Mouse (Mus musculus): ENCODE measurements at regions not wholly inside any gene's neighbourhood (a gene's known extent, or its start where the extent isn't known, plus 50 kb on each side); places are given as distances from the start of the nearest gene placed in this dataset.

GRCm38 (mm10) chr19:54212169-54212568 lies 168.2 kb downstream of the Adra2a start:
- ATAC-seq (replicated peaks; ENCODE audit: low read depth, poor library complexity, severe bottlenecking), result no peak

GRCm38 (mm10) chr19:54244176-54244575 lies 200.2 kb downstream of the Adra2a start:
- no peak for ATAC-seq (replicated peaks; ENCODE audit: low read depth, poor library complexity, severe bottlenecking)

GRCm38 (mm10) chr19:54248256-54248936 lies 204.4 kb downstream of the Adra2a start:
- no peak for ATAC-seq (replicated peaks; ENCODE audit: low read depth, poor library complexity, severe bottlenecking)

GRCm38 (mm10) chr19:54252145-54252664 lies 208.3 kb downstream of the Adra2a start:
- no peak for ATAC-seq (replicated peaks; ENCODE audit: low read depth, poor library complexity, severe bottlenecking)

GRCm38 (mm10) chr19:54257889-54258288 lies 213.9 kb downstream of the Adra2a start:
- no peak for ATAC-seq (replicated peaks; ENCODE audit: low read depth, poor library complexity, severe bottlenecking)

- ATAC-seq (replicated peaks; ENCODE audit: low read depth, poor library complexity, severe bottlenecking), result no peak
Observed at GRCm38 (mm10) chr19:54259175-54259574, 215.2 kb downstream of the Adra2a start.

- ATAC-seq (replicated peaks; ENCODE audit: low read depth, poor library complexity, severe bottlenecking), result no peak
Observed at GRCm38 (mm10) chr19:54277368-54277767, 233.4 kb downstream of the Adra2a start.

- ATAC-seq (replicated peaks; ENCODE audit: low read depth, poor library complexity, severe bottlenecking), result no peak
Observed at GRCm38 (mm10) chr19:54285481-54285880, 241.5 kb downstream of the Adra2a start.

GRCm38 (mm10) chr19:54297663-54298388 lies 253.9 kb downstream of the Adra2a start:
- ATAC-seq (replicated peaks; ENCODE audit: low read depth, poor library complexity, severe bottlenecking), result no peak

GRCm38 (mm10) chr19:54311289-54311688 lies 267.3 kb downstream of the Adra2a start:
- ATAC-seq (replicated peaks; ENCODE audit: low read depth, poor library complexity, severe bottlenecking), result no peak

GRCm38 (mm10) chr19:54311723-54312122 lies 267.8 kb downstream of the Adra2a start:
- no peak for ATAC-seq (replicated peaks; ENCODE audit: low read depth, poor library complexity, severe bottlenecking)

- no peak for ATAC-seq (replicated peaks; ENCODE audit: low read depth, poor library complexity, severe bottlenecking)
Observed at GRCm38 (mm10) chr19:54323276-54323675, 279.3 kb downstream of the Adra2a start.

GRCm38 (mm10) chr19:54324991-54325390 lies 281.0 kb downstream of the Adra2a start:
- ATAC-seq (replicated peaks; ENCODE audit: low read depth, poor library complexity, severe bottlenecking), result no peak

GRCm38 (mm10) chr19:54332140-54332539 lies 288.2 kb downstream of the Adra2a start:
- no peak for ATAC-seq (replicated peaks; ENCODE audit: low read depth, poor library complexity, severe bottlenecking)

GRCm38 (mm10) chr19:54340778-54341291 lies 296.9 kb downstream of the Adra2a start:
- ATAC-seq (replicated peaks; ENCODE audit: low read depth, poor library complexity, severe bottlenecking), result no peak

- no peak for ATAC-seq (replicated peaks; ENCODE audit: low read depth, poor library complexity, severe bottlenecking)
Observed at GRCm38 (mm10) chr19:54359731-54360130, 315.8 kb downstream of the Adra2a start.

- ATAC-seq (replicated peaks; ENCODE audit: low read depth, poor library complexity, severe bottlenecking), result no peak
Observed at GRCm38 (mm10) chr19:54360660-54361059, 316.7 kb downstream of the Adra2a start.

- ATAC-seq (replicated peaks; ENCODE audit: low read depth, poor library complexity, severe bottlenecking), result no peak
Observed at GRCm38 (mm10) chr19:54385101-54385500, 341.1 kb downstream of the Adra2a start.

GRCm38 (mm10) chr19:54391406-54391805 lies 347.5 kb downstream of the Adra2a start:
- ATAC-seq (replicated peaks; ENCODE audit: low read depth, poor library complexity, severe bottlenecking), result no peak

GRCm38 (mm10) chr19:54399651-54400050 lies 355.7 kb downstream of the Adra2a start:
- ATAC-seq (replicated peaks; ENCODE audit: low read depth, poor library complexity, severe bottlenecking), result no peak

- no peak for ATAC-seq (replicated peaks; ENCODE audit: low read depth, poor library complexity, severe bottlenecking)
Observed at GRCm38 (mm10) chr19:54407904-54408303, 364.0 kb downstream of the Adra2a start.
